Mouse (Mus musculus) cerebellum, postnatal 25 days (tissue): ENCODE results near the gene Kctd19.

Source experiments
- DNase-seq, 2 experiments: peaks; one replicate each; pipeline ENCODE4 v3.0.0; 2021; ENCODE audit warnings: mixed read lengths in 2 of 2

Kctd19 gene

GRCm38 (mm10) chr8:105413391-105413790 is at the start of gene Kctd19, which contains the start of gene Lrrc36:
Kctd19 (minus strand) TSS chr8:105413502.
Lrrc36 (plus strand) TSS chr8:105413571.
- peak; percentile 66 to 83 for DNase-seq

DNA sequence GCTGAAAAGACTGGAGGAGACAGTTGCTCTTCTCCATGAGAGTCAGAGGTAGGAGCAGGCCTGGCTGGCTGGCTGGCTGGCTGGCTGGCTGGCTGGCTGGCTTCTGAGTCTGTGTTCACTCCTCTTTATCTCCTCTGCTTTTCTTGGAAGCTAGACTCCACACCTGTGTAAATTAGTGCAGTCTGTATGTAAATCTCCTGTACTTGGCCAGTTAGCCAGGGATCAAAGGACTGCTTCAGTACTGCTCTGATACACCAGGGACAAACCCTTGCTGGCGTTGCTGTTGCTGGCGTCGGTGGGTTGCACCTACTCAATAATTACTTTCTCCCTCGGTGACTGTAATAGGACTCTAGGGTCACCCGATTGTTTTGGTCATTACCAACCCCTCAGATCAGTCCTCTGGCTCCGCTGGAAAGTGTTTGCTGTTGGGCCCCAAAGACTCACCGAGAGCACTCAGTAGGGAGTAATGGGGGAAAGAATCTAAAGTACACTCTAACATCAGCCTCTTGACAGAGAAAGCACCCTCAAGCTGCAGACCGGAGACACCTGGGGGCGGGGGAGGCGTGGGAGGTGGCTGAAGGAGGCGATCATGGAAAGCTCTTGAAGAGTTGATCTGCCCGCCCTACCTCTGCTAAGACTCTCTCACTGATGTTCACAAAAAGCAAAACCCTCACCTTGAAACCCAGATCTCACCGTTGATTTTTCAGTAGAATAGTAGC is 47.9 kb upstream of the Kctd19 start:
- DNase-seq, result no peak

DNA sequence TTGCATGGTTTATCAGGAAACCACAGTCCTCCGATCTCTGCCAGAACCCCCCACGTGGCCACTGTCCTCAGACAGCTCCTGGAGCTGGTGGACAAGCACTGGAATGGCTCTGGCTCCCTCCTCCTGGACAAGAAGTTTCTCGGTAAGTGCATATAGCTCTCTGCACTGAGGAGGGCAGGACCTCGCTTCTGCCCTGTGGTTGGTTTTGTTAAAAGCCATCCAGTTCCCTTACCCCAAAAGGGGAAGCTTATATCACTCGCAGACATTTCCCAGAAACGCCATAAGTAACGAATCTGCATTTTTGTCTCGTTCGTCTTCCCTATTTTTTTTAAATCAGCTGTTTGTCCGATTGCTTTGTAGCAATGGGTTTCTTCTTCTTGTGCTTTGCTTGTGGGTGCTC is 41.9 kb upstream of the Kctd19 start:
- DNase-seq, result no peak

DNA sequence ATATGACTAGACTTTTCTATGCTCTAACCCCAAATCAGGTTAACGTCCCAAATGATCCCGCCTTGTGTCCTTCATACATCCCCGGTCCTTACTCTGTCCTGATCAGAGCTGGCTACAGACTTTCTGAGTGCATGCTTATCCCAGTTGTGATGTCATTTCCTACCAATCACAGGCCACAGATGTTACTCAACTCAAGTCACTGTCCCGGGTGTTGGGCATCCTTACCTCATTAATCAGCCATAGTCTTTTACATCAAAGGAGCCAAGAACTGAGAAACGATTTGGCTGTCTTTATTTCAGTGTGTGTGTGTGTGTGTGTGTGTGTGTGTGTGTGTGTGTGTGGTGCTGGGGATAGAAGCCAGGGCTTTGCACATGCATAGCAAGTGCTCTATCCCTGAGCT is 40.8 kb upstream of the Kctd19 start:
- DNase-seq, result no peak

DNA sequence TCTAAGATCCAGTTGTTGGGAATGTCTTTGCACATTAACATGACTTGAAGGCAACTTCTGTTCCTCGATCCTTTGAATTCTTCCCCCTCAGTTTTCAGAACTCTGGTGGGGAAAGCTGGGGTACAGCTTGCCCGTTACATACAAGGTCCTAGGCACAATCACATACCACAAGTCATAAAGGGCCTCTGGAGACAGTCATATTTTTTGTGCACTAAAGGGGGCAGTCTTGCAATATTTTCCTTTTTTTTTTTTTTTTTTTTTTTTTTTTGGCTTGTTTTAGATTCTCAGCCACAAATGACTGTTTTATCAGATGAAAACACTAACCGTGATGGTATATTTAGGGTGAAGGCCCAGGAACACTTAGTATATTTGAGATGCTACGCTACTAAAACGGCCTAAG is 40.0 kb upstream of the Kctd19 start:
- DNase-seq, result no peak

GRCm38 (mm10) chr8:105451903-105452603 is 38.8 kb upstream of the Kctd19 start:
- DNase-seq, result no peak

- no peak for DNase-seq
Measured at GRCm38 (mm10) chr8:105450977-105451376, 37.7 kb upstream of the Kctd19 start.

GRCm38 (mm10) chr8:105448596-105448995 is 35.3 kb upstream of the Kctd19 start:
- no peak for DNase-seq

- no peak for DNase-seq
Measured at GRCm38 (mm10) chr8:105448188-105448587, 34.9 kb upstream of the Kctd19 start.

GRCm38 (mm10) chr8:105446127-105446552 is 32.8 kb upstream of the Kctd19 start:
- DNase-seq, result peak in 1 of 2 experiments; percentile 43

DNA sequence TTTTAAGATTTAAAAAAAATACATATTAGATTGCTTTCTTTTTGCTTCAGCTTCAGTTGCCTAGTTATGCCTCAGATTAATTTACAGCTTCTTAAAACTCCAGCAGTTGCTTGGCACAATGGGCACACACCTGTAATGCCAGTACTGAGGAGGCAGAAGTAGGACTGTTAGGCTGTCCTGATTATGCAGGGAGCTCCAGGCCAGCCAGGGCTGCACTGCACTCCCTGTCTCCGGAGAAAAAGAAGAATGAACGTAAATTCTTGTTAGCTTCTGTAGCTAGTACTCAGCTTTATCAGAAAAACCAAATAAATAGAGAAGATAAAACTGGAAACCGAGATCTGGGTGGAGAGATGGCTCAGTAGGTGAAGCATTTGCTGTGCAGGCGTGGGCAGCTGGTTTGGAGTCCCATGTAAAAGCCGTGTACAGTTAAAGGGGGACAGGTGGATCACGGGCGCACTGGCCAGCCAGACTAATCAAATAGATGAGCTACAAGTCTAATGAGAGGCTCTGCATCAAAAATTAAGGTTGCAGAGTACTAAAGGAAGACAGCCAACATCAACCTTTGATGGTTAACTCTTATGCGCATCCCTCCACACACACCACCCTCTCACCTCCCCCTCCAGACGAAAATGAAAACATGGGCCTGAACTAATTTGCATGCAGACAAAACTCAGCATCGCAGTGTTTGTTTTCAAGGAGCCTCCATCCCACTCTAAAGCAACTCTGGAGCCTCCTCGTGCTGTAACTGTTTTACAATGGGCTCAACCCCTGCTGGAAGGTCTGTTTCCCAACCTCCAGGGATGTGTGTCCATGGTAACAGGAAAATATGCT is 32.2 kb upstream of the Kctd19 start:
- DNase-seq, result peak in 1 of 2 experiments; percentile 18

- no peak for DNase-seq
Measured at GRCm38 (mm10) chr8:105442661-105443060, 29.4 kb upstream of the Kctd19 start.

- DNase-seq, result peak; percentile 33 to 63
Measured at GRCm38 (mm10) chr8:105441433-105441832, 28.1 kb upstream of the Kctd19 start.

DNA sequence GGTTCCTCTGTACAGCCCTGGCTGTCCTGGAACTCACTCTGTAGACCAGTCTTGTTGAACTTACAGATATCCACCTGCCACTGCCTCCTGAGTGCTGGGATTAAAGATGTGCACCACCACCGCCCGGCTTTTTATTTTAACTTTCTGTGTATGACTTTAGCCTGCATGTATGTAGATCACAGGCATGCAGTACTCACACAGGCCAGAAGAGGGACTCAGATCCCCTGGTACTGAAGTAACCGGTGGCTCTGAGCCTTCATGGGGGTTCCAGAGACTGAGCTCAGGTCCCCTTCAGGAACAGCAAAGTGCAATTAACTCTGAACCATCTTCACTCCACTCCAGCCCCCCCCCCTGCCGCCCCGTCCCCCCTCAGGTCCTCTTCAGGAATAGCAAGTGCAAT is 25.6 kb upstream of the Kctd19 start:
- peak; percentile 39 to 63 for DNase-seq

DNA sequence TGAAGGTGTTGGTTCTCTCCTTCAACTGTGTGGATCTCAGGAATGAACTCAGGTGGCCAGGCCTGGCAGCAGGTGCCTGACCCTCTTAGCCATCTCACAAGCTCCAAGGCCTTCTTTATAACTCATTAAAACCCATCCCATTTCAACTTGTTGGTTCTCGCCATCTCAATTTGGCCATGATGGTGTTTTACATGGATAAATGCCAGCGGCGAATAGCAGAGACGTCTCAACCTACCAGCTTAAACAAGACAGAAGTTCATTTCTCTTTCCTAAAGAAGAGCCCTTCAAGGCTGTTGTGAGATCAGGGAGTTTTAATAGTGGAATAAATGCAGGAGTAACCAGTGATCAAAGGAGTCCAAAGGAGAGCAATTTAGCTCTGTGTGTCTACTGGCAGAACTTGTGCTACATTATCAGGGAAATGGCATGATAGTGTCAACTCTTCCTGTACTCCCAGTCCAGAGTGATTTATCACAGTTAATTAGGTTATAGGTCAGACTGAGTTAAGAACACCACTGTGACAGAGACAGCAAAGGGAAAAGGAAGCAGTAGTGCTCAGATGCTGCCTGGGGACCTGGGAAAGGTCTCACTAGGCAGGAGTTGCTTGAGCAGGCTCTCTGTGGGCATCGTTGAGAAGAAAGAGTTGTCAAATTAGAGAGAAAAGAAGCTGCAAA is 23.9 kb upstream of the Kctd19 start:
- no peak for DNase-seq

- no peak for DNase-seq
Measured at GRCm38 (mm10) chr8:105436218-105436617, 22.9 kb upstream of the Kctd19 start.

DNA sequence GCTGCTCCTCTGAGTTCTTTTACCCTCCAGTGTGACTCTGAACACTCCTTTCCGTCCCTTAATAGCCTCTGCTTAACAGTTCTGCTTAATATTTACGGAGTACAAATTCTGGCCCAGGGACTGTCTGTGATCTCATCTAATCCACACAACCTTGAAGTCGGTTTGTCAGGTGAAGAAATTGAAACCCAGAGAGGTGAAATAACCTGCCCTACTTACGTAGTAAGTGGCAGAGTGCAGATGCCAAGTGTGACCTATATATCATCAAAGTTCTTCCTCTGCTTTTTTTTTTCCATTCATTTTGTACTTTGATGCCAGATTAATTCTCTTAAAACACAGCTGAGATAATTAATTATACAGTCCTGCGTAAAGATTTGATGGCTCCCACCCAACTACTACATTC is 20.8 kb upstream of the Kctd19 start:
- DNase-seq, result no peak

- no peak for DNase-seq
Measured at GRCm38 (mm10) chr8:105433511-105433910, 20.2 kb upstream of the Kctd19 start.

- no peak for DNase-seq
Measured at GRCm38 (mm10) chr8:105433021-105433420, 19.7 kb upstream of the Kctd19 start.

GRCm38 (mm10) chr8:105431743-105432515 is 18.6 kb upstream of the Kctd19 start:
- DNase-seq, result no peak

DNA sequence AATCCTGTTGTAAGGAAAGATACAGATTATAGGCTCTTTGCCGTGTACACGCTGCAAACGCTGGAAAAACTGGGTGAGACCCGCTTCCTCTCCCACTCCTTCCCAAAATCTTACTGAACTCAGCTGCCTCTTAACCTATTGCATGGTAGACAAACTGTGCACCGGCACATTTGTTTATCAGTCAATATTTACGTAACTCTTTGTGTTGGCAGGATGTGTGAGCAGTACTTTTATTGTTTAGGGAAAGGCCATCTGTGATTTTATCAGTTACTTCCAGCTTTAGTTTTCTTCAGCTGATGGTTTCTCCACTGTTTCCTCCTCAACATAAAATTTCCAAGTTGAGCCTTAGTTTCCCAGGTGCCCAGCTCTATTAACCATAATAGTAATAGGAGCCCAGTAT is 13.6 kb upstream of the Kctd19 start:
- DNase-seq, result no peak

GRCm38 (mm10) chr8:105422006-105422405 is 8.7 kb upstream of the Kctd19 start:
- DNase-seq, result peak in 1 of 2 experiments; percentile 49
